22 mouse cellular contexts compared by ENCODE assay signal in the genomic region with DNA sequence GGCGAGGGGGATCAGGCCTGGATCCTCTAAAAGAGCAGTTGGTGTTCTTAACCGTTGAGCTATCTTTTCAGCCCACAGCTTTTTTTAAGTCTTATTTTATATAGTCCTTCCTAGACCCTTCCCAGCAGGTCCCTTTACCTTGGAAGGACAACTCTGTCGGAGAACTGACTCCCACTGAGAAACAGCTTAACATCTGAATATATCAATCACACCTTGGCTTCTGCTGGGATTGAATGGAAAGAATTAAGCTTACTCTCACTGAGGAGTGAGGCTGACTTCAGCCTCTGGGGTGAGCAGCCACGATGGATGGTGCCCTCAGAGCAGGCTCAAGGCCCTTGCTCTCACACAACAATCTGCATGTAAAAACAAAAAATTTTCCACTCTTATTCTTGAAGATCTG.
"Had no signal": no experiment of that assay in that cellular context is flagged by ENCODE, and none has a peak within 500 bp of the region (broad histone marks: within the 10 kb centered on the region; RNA-seq: fewer than 3 reads in every experiment).

No protein-coding gene starts in this region.

- H3K9me3 ChIP-seq: heart, embryonic 12.5 days; hindbrain, embryonic 13.5 days; hindbrain, embryonic 15.5 days; kidney, embryonic 15.5 days; limb, embryonic 10.5 days; limb, embryonic 12.5 days; liver, embryonic 13.5 days; liver, embryonic 15.5 days had no signal

- H3K27ac ChIP-seq: heart, adult 2 months; hindbrain, embryonic 13.5 days; hindbrain, embryonic 15.5 days; hindbrain, postnatal 0 days; kidney, embryonic 15.5 days; kidney, postnatal 0 days; layer of hippocampus, adult 2 months; left cerebral cortex, adult 2 months; limb, embryonic 10.5 days; liver, embryonic 13.5 days; liver, embryonic 15.5 days had no signal

- H3K4me3 ChIP-seq: heart, adult 2 months; heart, embryonic 12.5 days; hindbrain, embryonic 13.5 days; hindbrain, embryonic 15.5 days; kidney, embryonic 15.5 days; layer of hippocampus, adult 2 months; left cerebral cortex, adult 2 months; limb, embryonic 10.5 days; limb, embryonic 12.5 days; liver, embryonic 13.5 days; liver, embryonic 15.5 days had no signal

- DNase-seq: gastrocnemius, postnatal 14 days; gastrocnemius, postnatal 36 days; heart, adult 2 months; heart, postnatal 10 days; kidney, adult 11 months; kidney, adult 2 months; kidney, adult 9 months; kidney, postnatal 25 days; kidney, postnatal 4 days; liver; liver, embryonic 13.5 days had no signal

- H3K27me3 ChIP-seq: heart, embryonic 12.5 days; hindbrain, embryonic 13.5 days; hindbrain, embryonic 15.5 days; kidney, embryonic 15.5 days; limb, embryonic 12.5 days; liver, embryonic 13.5 days; liver, embryonic 15.5 days had no signal

- H3K36me3 ChIP-seq: hindbrain, embryonic 15.5 days; limb, embryonic 10.5 days had no signal

- H3K4me1 ChIP-seq: hindbrain, embryonic 13.5 days; hindbrain, embryonic 15.5 days; liver, embryonic 13.5 days; liver, embryonic 15.5 days had no signal
